ENCODE assay signal across 8 mouse cellular contexts in genomic region chr1:186712802-186713471, GRCm38 (mm10). TPM values are rescaled to one million over a fixed set of nuclear protein-coding genes. Genes with fewer than 3 reads are reported as not detected.
DNase-seq lines count a peak whose midpoint lies in the region; ATAC-seq and TF ChIP-seq lines count a peak whose summit lies in the region.
"Had no signal": no experiment of that assay in that cellular context is flagged by ENCODE, and none has a peak within 500 bp of the region (broad histone marks: within the 10 kb centered on the region; RNA-seq: fewer than 3 reads in every experiment).

No protein-coding gene starts in this region.

- H3K4me3 ChIP-seq in kidney, postnatal 0 days (replicated peaks; ENCODE audit: low read depth, low read length): no peak overlapping the region
- H3K4me3 ChIP-seq in kidney, embryonic 14.5 days (ENCODE audit: low read length): no peak overlapping the region
- H3K4me3 ChIP-seq in ES-Bruce4 (ENCODE audit: low read depth, low read length): no peak overlapping the region
- no peak overlapping the region for H3K4me3 ChIP-seq in embryonic facial prominence, embryonic 10.5 days
- H3K4me3 ChIP-seq: embryonic facial prominence, embryonic 15.5 days had no signal

- H3K4me2 ChIP-seq in kidney, postnatal 0 days (ENCODE audit: low read length): no peak overlapping the region
- no peak overlapping the region for H3K4me2 ChIP-seq in kidney, embryonic 14.5 days (replicated peaks; ENCODE audit: low read depth, low read length)
- H3K4me2 ChIP-seq: embryonic facial prominence, embryonic 15.5 days had no signal

- DNase-seq in kidney, postnatal 0 days (ENCODE audit: low spot score): peak; percentile 76
- peak; percentile 48 for DNase-seq in A20 (ENCODE audit: low read depth, low spot score)
- peak; percentile 42 for DNase-seq in embryonic facial prominence, embryonic 10.5 days (ENCODE audit: low spot score)
- DNase-seq in lung, postnatal 10 days: peak; percentile 72

- H3K9ac ChIP-seq in kidney, postnatal 0 days (ENCODE audit: low read depth, low read length): no peak overlapping the region
- no peak overlapping the region for H3K9ac ChIP-seq in kidney, embryonic 14.5 days (ENCODE audit: low read depth, low read length)
- no peak overlapping the region for H3K9ac ChIP-seq in ES-Bruce4 (ENCODE audit: low read depth, poor library complexity, severe bottlenecking)
- H3K9ac ChIP-seq: embryonic facial prominence, embryonic 15.5 days had no signal

- 0 out of 2 replicates have a peak, but pooled peaks cover 6% of the 10 kb centered on the region for H3K36me3 ChIP-seq in kidney, postnatal 0 days (ENCODE audit: insufficient read depth, low read length)
- H3K36me3 ChIP-seq in kidney, embryonic 14.5 days (ENCODE audit: control insufficient read depth, insufficient read depth, low read length): peaks cover 4% of the 10 kb centered on the region; the same call in 1 of the 2 replicates
- peaks cover 8% of the 10 kb centered on the region for H3K36me3 ChIP-seq in ES-Bruce4 (ENCODE audit: control insufficient read depth, insufficient read depth, low read length, poor library complexity, severe bottlenecking)
- peaks cover 26% of the 10 kb centered on the region for H3K36me3 ChIP-seq in embryonic facial prominence, embryonic 10.5 days (replicated peaks)

- no peaks in the 10 kb centered on the region for H3K4me1 ChIP-seq in kidney, postnatal 0 days (replicated peaks; ENCODE audit: insufficient read depth, low read length)
- no peaks in the 10 kb centered on the region for H3K4me1 ChIP-seq in kidney, embryonic 14.5 days (ENCODE audit: control insufficient read depth, insufficient read depth, low read length)
- no peaks in the 10 kb centered on the region for H3K4me1 ChIP-seq in ES-Bruce4 (ENCODE audit: control insufficient read depth, insufficient read depth, low read length)
- H3K4me1 ChIP-seq in embryonic facial prominence, embryonic 10.5 days: no peaks in the 10 kb centered on the region; the same call in 1 of the 2 replicates
- H3K4me1 ChIP-seq: embryonic facial prominence, embryonic 15.5 days had no signal

- H3K9me3 ChIP-seq in kidney, postnatal 0 days (replicated peaks; ENCODE audit: low read length): no peaks in the 10 kb centered on the region
- no peaks in the 10 kb centered on the region for H3K9me3 ChIP-seq in kidney, embryonic 14.5 days (ENCODE audit: control insufficient read depth, low read length)
- no peaks in the 10 kb centered on the region for H3K9me3 ChIP-seq in ES-Bruce4 (replicated peaks; ENCODE audit: control insufficient read depth, insufficient read depth, low read length, poor library complexity, severe bottlenecking)
- H3K9me3 ChIP-seq in embryonic facial prominence, embryonic 10.5 days: no peaks in the 10 kb centered on the region
- H3K9me3 ChIP-seq: embryonic facial prominence, embryonic 15.5 days had no signal

- H3K27ac ChIP-seq in kidney, postnatal 0 days: no peak overlapping the region
- no peak overlapping the region for H3K27ac ChIP-seq in kidney, embryonic 14.5 days (ENCODE audit: low read depth, low read length)
- no peak overlapping the region for H3K27ac ChIP-seq in ES-Bruce4 (ENCODE audit: insufficient read depth, low read length)
- no peak overlapping the region for H3K27ac ChIP-seq in embryonic facial prominence, embryonic 10.5 days (replicated peaks)
- H3K27ac ChIP-seq: embryonic facial prominence, embryonic 15.5 days had no signal

- TF ChIP-seq CTCF in kidney, postnatal 0 days (IDR thresholded peaks at IDR 0.05; ENCODE audit: low read depth): peak; percentile 88
- peak; percentile 23 for TF ChIP-seq CTCF in ES-Bruce4 (IDR thresholded peaks at IDR 0.05; ENCODE audit: low read depth, low read length)

- H3K27me3 ChIP-seq in kidney, postnatal 0 days (ENCODE audit: insufficient read depth, low read length): no peaks in the 10 kb centered on the region
- H3K27me3 ChIP-seq in kidney, embryonic 14.5 days (ENCODE audit: control insufficient read depth, insufficient read depth, low read length): no peaks in the 10 kb centered on the region
- H3K27me3 ChIP-seq in ES-Bruce4 (ENCODE audit: control insufficient read depth, insufficient read depth, low read length, poor library complexity, severe bottlenecking): no peaks in the 10 kb centered on the region
- no peaks in the 10 kb centered on the region for H3K27me3 ChIP-seq in embryonic facial prominence, embryonic 10.5 days (replicated peaks; ENCODE audit: low read depth, poor library complexity, severe bottlenecking)
- H3K27me3 ChIP-seq: embryonic facial prominence, embryonic 15.5 days had no signal

- no peak; the same call in 1 of the 2 replicates for ATAC-seq in kidney, postnatal 0 days (replicated peaks; ENCODE audit: low FRiP score, low read depth)
- no peak for ATAC-seq in kidney, embryonic 14.5 days (ENCODE audit: low FRiP score, low TSS enrichment)
- ATAC-seq in frontal cortex, adult (ENCODE audit: low TSS enrichment): no peak

- 2% methylated on average over 3 of the region's 3 CpGs for WGBS in kidney, postnatal 0 days
- WGBS in kidney, embryonic 14.5 days: under 1% methylated on average over 3 of the region's 3 CpGs
- 3% methylated on average over 3 of the region's 3 CpGs for WGBS in embryonic facial prominence, embryonic 10.5 days

- no peak for TF ChIP-seq POLR2A in ES-Bruce4 (IDR thresholded peaks at IDR 0.05; ENCODE audit: insufficient read depth, low read length)

- no peak for TF ChIP-seq EP300 in ES-Bruce4 (IDR thresholded peaks at IDR 0.05; ENCODE audit: insufficient read depth, low read depth, low read length)

RNA-seq across cellular contexts. Expression of gene Tgfb2, which starts 7.1 kb away (rescaled TPM):
- 15.4 and 17.1 TPM in 2 replicates for polyA plus RNA-seq in kidney, postnatal 0 days (2015; fragmentation: Nextera tagmentation; extraction: Ambion mirVana)
- 13.6 and 15.4 TPM in 2 replicates for polyA plus RNA-seq in kidney, embryonic 14.5 days (2014; fragmentation: Nextera tagmentation; extraction: Ambion mirVana)
- 11.9 and 13.0 TPM in 2 replicates for polyA plus RNA-seq in ES-Bruce4 (2011; ENCODE audit: insufficient read depth, insufficient read length, low read depth, missing spikeins)
- 16.6 and 25.6 TPM in 2 replicates for polyA plus RNA-seq in embryonic facial prominence, embryonic 10.5 days (2016; fragmentation: Nextera tagmentation; extraction: Ambion mirVana)

RNA-seq across cellular contexts. Expression of gene Rrp15, which starts 36.2 kb away (rescaled TPM):
- polyA plus RNA-seq in kidney, postnatal 0 days (2015; fragmentation: Nextera tagmentation; extraction: Ambion mirVana): 57.5 and 57.8 TPM in 2 replicates
- polyA plus RNA-seq in kidney, embryonic 14.5 days (2014; fragmentation: Nextera tagmentation; extraction: Ambion mirVana): 86.7 and 116 TPM in 2 replicates
- 76.8 and 81.3 TPM in 2 replicates for polyA plus RNA-seq in ES-Bruce4 (2011; ENCODE audit: insufficient read depth, insufficient read length, low read depth, missing spikeins)
- polyA plus RNA-seq in embryonic facial prominence, embryonic 10.5 days (2016; fragmentation: Nextera tagmentation; extraction: Ambion mirVana): 94.0 and 95.4 TPM in 2 replicates
